Mouse (Mus musculus): ENCODE data around the gene Hectd4. TPM values are rescaled to one million over a fixed set of nuclear protein-coding genes. Genes with fewer than 3 reads are reported as not detected.

The Hectd4 gene
- polyA plus RNA-seq, 1 experiment from 2014 or later, result 5.2 TPM

DNA sequence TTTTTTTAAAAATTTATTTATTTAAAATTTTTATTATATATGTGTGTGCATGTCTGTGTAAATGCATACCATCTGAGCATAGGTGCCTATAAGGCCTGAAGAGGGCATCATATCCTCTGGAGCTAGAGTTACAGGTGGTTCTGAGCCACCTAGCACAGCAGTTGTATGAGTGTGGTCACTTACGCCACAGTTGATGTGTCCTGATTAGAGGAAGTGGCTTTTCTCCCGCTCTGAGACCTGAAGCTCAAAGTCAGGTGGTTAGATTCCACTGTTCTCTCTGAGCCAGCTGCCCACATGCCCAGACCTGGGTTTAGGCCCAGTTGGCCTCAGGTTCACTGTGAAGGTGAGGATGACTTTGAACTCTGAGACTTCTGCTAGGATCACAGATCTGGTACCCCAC lies 44.6 kb downstream of the Hectd4 start:
- Histone ChIP-seq H3K4me3 (replicated peaks) (no peak overlapping the region), H3K27ac (no peak overlapping the region)
- ATAC-seq (replicated peaks; ENCODE audit: low FRiP score), result no peak

DNA sequence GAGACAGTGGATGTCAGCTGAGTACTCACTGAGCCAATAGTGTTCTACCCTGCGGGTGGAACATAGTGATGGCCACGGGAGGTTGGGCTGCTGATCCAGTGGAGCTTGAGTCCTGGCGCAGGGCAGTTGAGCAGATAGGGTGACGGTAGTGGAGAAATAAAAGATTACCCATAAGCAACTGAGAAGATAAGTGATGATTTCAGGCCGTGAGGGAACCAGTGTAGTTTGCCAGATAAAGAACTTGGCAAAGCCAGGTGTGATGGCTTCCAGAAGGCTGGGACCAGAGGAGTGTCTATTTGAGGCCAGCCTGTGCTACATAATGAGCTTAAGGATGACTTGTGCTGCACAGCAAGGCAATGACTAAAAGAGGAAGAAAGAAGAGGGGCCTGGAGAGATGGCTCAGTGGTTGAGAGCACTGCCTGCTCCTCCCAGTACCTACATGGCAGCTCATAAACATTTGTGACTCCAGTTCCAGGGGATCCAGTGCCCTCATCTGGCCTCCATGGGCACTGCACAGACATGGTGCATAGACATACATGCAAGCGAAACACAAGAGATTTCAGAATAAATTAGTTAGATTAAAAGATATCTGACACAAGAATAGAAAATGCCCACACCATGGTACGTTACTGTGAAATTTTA lies 46.8 kb downstream of the Hectd4 start:
- H3K36me3 ChIP-seq, result peaks cover 70% of the 10 kb centered on the region
- no peaks in the 10 kb centered on the region for H3K27me3 ChIP-seq
- WGBS, result 90% methylated on average over 7 of the region's 7 CpGs
- ATAC-seq (replicated peaks; ENCODE audit: low FRiP score), result no peak
- H3K4me1 ChIP-seq, result no peaks in the 10 kb centered on the region
- H3K27ac ChIP-seq, result no peak overlapping the region
- no peaks in the 10 kb centered on the region for H3K9me3 ChIP-seq (replicated peaks)
- H3K4me2 ChIP-seq, result no peak overlapping the region
- no peak overlapping the region for H3K4me3 ChIP-seq (replicated peaks)
- no peak overlapping the region for H3K9ac ChIP-seq

More for the DNA sequence above, 44.6 kb downstream of the Hectd4 start:
- 92% methylated on average over 2 of the region's 2 CpGs for WGBS
- H3K4me1 ChIP-seq, result no peaks in the 10 kb centered on the region
- H3K27me3 ChIP-seq, result no peaks in the 10 kb centered on the region
- no peaks in the 10 kb centered on the region for H3K9me3 ChIP-seq (replicated peaks)
- no peak overlapping the region for H3K9ac ChIP-seq
- H3K4me2 ChIP-seq, result no peak overlapping the region
- H3K36me3 ChIP-seq, result peaks cover 74% of the 10 kb centered on the region

DNA sequence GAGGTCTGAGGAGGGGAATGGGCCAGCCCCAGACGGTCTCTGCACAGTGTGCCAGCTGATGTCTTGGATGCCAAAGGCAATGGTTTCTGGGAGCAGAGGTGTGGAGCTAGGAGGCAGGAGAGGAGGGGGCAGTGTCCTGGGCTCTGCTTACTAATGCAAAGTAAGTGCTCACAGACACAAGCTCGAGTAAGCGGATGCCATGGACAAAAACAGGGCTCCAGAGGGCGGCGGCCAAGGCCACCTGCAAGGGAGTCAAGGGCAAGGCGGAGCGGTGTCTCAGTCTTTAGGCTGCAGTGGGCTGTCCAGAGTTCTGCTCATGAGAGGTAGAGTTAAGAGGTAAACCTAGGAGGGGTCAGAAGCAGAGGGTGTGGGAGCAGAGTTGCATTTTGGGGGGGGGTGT lies 51.0 kb downstream of the Hectd4 start:
- H3K27ac ChIP-seq, result no peak overlapping the region
- WGBS, result 87% methylated on average over 7 of the region's 7 CpGs
- no peak for ATAC-seq (replicated peaks; ENCODE audit: low FRiP score)
- H3K4me1 ChIP-seq, result no peaks in the 10 kb centered on the region
- H3K4me3 ChIP-seq (replicated peaks), result no peak overlapping the region
- no peak overlapping the region for H3K4me2 ChIP-seq
- H3K9ac ChIP-seq, result no peak overlapping the region
- no peaks in the 10 kb centered on the region for H3K9me3 ChIP-seq (replicated peaks)
- no peaks in the 10 kb centered on the region for H3K27me3 ChIP-seq
- peaks cover 74% of the 10 kb centered on the region for H3K36me3 ChIP-seq

DNA sequence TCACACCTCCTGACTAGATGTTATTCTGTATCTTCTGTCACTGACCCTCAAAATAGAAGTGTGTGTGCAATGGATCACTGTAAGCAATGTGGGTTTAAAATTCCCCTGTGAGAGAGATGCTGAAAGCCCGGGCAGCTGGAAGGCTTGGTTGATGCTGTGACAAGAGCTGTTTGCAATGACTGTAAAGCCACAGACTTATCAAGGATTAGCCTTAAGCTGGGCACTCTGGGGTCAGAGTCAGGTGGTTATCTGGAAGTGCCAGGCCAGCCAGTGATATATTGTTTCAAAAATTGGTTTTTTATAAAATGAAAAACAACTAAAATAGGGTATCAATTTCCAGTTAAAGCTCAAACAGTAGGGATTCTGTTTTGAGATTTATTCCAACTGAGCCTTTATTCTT lies 56.8 kb downstream of the Hectd4 start:
- Histone ChIP-seq H3K4me1 (no peaks in the 10 kb centered on the region), H3K4me3 (replicated peaks) (no peak overlapping the region), H3K4me2 (no peak overlapping the region), H3K9me3 (replicated peaks) (no peaks in the 10 kb centered on the region), H3K36me3 (peaks cover 66% of the 10 kb centered on the region), H3K9ac (no peak overlapping the region), H3K27ac (no peak overlapping the region), H3K27me3 (no peaks in the 10 kb centered on the region)
- no peak for ATAC-seq (replicated peaks; ENCODE audit: low FRiP score)
- WGBS, result 84% methylated on average over 1 of the region's 1 CpGs

DNA sequence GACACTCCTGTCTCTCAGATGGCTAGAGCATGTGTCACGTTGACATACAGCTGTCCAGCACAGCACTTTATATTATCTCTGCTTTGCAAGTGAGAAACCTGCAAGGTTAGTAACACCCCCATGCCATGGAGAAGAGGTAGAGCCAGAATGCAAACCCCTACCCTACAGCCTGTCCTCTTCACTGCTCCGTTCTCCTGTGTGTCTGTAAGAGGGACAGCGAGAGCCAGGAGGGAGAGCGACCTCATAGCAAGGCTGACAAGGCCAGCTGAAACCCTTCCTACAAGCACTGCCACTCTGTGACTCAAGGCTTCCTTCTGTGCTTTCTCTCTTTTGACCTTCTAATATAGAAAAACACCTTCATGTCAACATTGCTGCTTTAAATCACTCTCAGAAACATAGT lies 60.4 kb downstream of the Hectd4 start:
- WGBS, result 79% methylated on average over 4 of the region's 4 CpGs
- no peak overlapping the region for H3K27ac ChIP-seq
- no peaks in the 10 kb centered on the region for H3K27me3 ChIP-seq
- no peak for ATAC-seq (replicated peaks; ENCODE audit: low FRiP score)
- H3K36me3 ChIP-seq, result peaks cover 62% of the 10 kb centered on the region
- H3K4me1 ChIP-seq, result peaks cover 5% of the 10 kb centered on the region; the same call in 1 of the 2 replicates
- no peak overlapping the region for H3K4me3 ChIP-seq (replicated peaks)
- no peaks in the 10 kb centered on the region for H3K9me3 ChIP-seq (replicated peaks)
- no peak overlapping the region for H3K9ac ChIP-seq
- no peak overlapping the region for H3K4me2 ChIP-seq

DNA sequence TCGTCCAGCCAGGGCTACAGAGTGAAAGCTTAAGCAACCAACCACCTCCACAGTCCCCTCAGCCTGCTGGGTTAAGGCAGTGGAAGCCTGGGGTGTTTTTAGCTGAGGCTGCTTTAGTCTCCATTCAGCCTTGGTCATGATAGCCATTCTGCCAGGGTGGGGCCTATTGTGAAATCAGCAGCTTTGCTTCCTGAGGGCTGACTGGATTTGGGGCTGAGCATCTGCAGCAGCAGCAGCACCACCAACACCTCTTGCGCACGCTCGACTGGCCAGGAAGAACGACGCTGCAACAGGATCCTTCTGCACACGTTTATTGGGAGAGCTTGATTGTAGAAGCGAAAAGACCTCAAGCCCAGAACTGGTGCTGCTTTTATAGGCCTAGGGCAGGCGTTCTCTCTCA lies 63.0 kb downstream of the Hectd4 start:
- Histone ChIP-seq H3K9me3 (replicated peaks) (no peaks in the 10 kb centered on the region), H3K27ac (no peak overlapping the region), H3K4me2 (no peak overlapping the region), H3K9ac (no peak overlapping the region), H3K4me1 (peaks cover 5% of the 10 kb centered on the region; the same call in 1 of the 2 replicates), H3K36me3 (peaks cover 77% of the 10 kb centered on the region), H3K27me3 (no peaks in the 10 kb centered on the region), H3K4me3 (replicated peaks) (no peak overlapping the region)
- no peak for ATAC-seq (replicated peaks; ENCODE audit: low FRiP score)
- WGBS, result 66% methylated on average over 9 of the region's 9 CpGs

DNA sequence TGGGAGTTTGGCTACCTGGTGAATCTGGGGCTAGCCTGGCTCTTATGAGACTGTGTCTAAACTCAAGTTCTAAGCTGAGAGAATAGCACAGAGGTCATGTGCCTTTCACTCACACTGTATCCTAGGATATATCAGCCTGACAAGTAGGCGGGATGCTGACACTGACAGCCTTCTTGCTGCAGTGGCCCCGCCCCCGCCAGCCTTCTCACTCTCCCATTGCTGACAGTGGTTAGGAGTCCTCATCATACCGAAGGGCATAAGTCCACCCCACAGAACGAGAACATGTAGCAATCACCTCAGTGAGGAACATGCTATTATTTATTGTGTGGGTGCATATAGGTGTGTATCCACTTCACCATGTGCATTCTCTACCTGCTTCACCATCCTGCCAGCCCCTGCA lies 64.8 kb downstream of the Hectd4 start:
- peaks cover 74% of the 10 kb centered on the region for H3K36me3 ChIP-seq
- no peak overlapping the region for H3K4me3 ChIP-seq (replicated peaks)
- no peaks in the 10 kb centered on the region for H3K9me3 ChIP-seq (replicated peaks)
- no peaks in the 10 kb centered on the region for H3K27me3 ChIP-seq
- H3K4me1 ChIP-seq, result peaks cover 5% of the 10 kb centered on the region; the same call in 1 of the 2 replicates
- H3K9ac ChIP-seq, result no peak overlapping the region
- no peak overlapping the region for H3K27ac ChIP-seq
- WGBS, result 68% methylated on average over 5 of the region's 5 CpGs
- no peak for ATAC-seq (replicated peaks; ENCODE audit: low FRiP score)
- H3K4me2 ChIP-seq, result no peak overlapping the region

DNA sequence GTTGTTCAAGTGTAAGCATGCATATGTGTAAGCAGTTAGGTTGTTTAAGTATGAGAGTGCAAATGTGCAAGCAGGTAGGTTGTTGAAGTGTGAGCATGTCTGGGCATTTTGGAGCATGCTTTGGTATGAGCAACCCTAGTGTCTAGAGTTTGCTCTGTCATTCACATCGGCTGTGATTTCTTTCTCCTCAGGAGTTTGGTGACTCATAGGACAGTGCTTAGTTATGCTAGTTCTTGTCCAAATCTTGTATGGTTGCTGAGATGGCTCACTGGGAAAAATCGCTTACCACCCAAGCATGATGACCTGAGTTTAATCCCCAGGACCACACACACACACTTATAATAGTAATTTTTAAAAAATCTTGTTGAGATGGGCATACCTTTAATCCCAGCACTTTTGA lies 67.2 kb downstream of the Hectd4 start:
- Histone ChIP-seq H3K9ac (no peak overlapping the region), H3K27me3 (no peaks in the 10 kb centered on the region), H3K4me2 (no peak overlapping the region), H3K36me3 (peaks cover 79% of the 10 kb centered on the region), H3K4me1 (peaks cover 5% of the 10 kb centered on the region; the same call in 1 of the 2 replicates), H3K9me3 (replicated peaks) (no peaks in the 10 kb centered on the region), H3K4me3 (replicated peaks) (no peak overlapping the region), H3K27ac (no peak overlapping the region)
- WGBS, result 91% methylated on average over 2 of the region's 2 CpGs
- ATAC-seq (replicated peaks; ENCODE audit: low FRiP score), result no peak

DNA sequence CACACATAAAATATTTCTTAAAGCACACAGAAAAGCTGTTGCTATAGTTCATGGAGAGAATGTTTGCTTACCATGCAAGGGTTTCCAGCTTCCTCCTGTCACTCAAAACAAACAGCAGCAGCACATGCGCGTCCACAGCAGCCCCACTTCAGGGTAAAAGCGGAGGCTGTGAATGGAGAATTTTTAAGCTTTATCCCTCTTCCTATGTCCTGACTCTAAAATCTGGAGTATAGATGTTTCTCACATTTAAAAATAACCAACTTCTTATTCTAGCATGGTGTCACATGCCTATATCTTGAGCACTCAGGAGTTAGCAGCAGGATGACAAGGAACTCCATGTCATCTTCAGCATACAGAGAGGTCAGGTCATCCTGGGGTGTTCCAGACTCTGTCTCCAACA lies 70.3 kb downstream of the Hectd4 start:
- H3K27me3 ChIP-seq, result no peaks in the 10 kb centered on the region
- H3K4me1 ChIP-seq, result no peaks in the 10 kb centered on the region
- H3K4me3 ChIP-seq (replicated peaks), result no peak overlapping the region
- H3K9me3 ChIP-seq (replicated peaks), result no peaks in the 10 kb centered on the region
- no peak overlapping the region for H3K9ac ChIP-seq
- no peak overlapping the region for H3K27ac ChIP-seq
- no peak for ATAC-seq (replicated peaks; ENCODE audit: low FRiP score)
- no peak overlapping the region for H3K4me2 ChIP-seq
- H3K36me3 ChIP-seq, result peaks cover 86% of the 10 kb centered on the region
- WGBS, result 93% methylated on average over 3 of the region's 3 CpGs

DNA sequence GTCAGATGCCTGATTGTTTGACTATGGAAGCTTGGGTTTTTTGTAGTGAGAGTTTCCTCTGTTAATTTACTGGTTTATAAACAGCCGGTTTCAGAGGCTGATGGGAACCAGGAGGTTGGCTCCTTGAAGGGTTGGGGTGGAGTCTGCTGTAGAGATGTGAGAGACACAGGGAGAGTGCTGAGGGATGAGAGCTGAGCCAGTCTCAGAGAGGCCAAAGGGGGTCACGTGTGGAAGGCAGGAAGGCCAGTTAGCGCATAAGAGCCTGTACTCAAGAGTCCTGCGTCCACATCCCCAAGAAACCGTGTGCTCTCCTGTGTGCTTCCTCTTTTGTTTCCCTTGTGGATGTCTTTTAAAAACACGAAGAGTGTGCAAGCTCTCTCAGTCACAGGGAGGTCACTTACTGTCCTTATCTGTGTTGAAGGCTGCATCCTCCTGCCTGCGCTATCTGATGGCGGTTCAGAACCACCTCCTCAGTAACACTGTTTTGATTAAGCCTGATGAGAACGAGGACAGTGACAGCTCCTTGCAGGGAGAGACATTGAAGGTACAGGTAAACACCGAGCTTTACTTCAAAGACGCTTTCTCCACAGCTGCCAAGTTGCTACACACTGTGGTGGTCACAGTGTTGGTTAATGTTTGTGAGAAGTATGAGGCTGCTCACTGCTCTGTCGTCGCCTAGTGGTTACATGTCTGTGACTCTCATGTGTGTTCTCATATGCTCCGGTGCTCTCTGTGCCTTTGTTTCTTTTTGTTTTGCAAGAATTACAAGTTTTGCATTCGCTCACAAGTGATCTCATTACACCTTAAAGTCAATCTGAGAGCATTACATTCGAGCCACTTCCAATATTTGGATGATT lies 72.5 kb downstream of the Hectd4 start:
- Histone ChIP-seq H3K4me1 (no peaks in the 10 kb centered on the region), H3K27ac (0 out of 2 replicates have a peak overlapping the region, but pooled peaks have one; percentile 2), H3K9ac (no peak overlapping the region), H3K4me3 (replicated peaks) (no peak overlapping the region), H3K36me3 (peaks cover 87% of the 10 kb centered on the region), H3K4me2 (no peak overlapping the region), H3K27me3 (no peaks in the 10 kb centered on the region), H3K9me3 (replicated peaks) (no peaks in the 10 kb centered on the region)
- no peak for ATAC-seq (replicated peaks; ENCODE audit: low FRiP score)
- WGBS, result 78% methylated on average over 16 of the region's 16 CpGs

DNA sequence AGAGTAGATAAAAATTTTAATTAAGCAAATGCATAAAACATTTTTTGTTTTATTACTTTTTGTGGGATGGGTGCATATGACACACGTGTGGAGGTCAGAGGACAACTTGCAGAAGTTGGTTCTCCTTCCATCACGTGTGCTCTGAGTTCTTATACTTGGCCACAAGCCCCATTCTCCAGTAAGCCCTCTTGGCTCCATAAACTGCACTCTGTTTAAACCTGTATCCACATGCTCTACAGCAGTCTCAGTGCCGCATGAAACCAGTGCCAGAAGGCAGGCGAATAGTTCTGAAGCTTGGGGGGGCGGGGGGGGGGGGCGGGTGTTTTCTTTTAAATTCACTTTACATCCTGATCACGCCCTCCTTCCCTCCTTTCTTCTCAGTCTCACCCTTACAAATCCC lies 85.0 kb downstream of the Hectd4 start:
- Histone ChIP-seq H3K9ac (no peak overlapping the region), H3K4me3 (replicated peaks) (no peak overlapping the region), H3K4me2 (no peak overlapping the region), H3K9me3 (replicated peaks) (no peaks in the 10 kb centered on the region), H3K36me3 (peaks cover 92% of the 10 kb centered on the region), H3K4me1 (no peaks in the 10 kb centered on the region), H3K27ac (no peak overlapping the region), H3K27me3 (no peaks in the 10 kb centered on the region)
- 86% methylated on average over 7 of the region's 7 CpGs for WGBS
- ATAC-seq (replicated peaks; ENCODE audit: low FRiP score), result no peak

DNA sequence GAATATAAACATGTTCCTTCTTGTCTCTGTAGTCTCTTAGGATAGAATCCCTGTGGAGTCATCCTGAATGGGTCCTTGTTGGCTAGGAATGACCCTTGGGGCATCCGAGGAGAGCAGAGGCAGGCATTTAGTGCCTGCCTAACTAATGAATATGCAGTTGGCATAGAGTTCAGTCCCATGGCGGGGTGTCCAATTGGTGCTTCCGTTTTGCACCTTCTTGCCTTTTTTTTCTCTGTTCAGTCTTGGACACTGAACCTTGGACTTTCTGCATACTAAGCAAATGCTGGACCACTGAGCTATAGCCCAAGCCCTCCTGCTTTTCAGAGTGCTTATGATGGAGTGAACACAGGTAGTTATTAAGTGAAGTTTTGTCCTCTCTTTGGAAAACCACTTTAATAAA lies 87.6 kb downstream of the Hectd4 start:
- ATAC-seq (replicated peaks; ENCODE audit: low FRiP score), result no peak

More for the DNA sequence above, 87.6 kb downstream of the Hectd4 start:
- H3K9ac ChIP-seq, result no peak overlapping the region
- H3K4me3 ChIP-seq (replicated peaks), result no peak overlapping the region
- 78% methylated on average over 3 of the region's 3 CpGs for WGBS
- no peak overlapping the region for H3K27ac ChIP-seq
- H3K4me2 ChIP-seq, result no peak overlapping the region
- H3K27me3 ChIP-seq, result no peaks in the 10 kb centered on the region
- no peaks in the 10 kb centered on the region for H3K9me3 ChIP-seq (replicated peaks)
- no peaks in the 10 kb centered on the region for H3K4me1 ChIP-seq
- peaks cover 97% of the 10 kb centered on the region for H3K36me3 ChIP-seq

All from kidney, embryonic 15.5 days (tissue).